Mouse (Mus musculus) fibroblast of lung, adult 2 months (primary cell): ENCODE measurements around the gene Pnpla3.
A peak's percentile ranks its signal among the peaks of the same experiment; 100 is the strongest.
"Not testable (repeated sequence)": the region's sequence is repeated elsewhere in the genome, so short reads cannot be mapped to it uniquely, and the experiment has no call there.

Experiments used
- DNase-seq: peaks from one replicate; pipeline ENCODE4 v3.0.0-alpha.2; 2011; ENCODE audit warnings: low read depth

The Pnpla3 gene

GRCm38 (mm10) chr15:84167600-84167999 is at the start of gene Pnpla3:
Pnpla3 (plus strand) TSS chr15:84167837.
- DNase-seq: peak; percentile 79

DNA sequence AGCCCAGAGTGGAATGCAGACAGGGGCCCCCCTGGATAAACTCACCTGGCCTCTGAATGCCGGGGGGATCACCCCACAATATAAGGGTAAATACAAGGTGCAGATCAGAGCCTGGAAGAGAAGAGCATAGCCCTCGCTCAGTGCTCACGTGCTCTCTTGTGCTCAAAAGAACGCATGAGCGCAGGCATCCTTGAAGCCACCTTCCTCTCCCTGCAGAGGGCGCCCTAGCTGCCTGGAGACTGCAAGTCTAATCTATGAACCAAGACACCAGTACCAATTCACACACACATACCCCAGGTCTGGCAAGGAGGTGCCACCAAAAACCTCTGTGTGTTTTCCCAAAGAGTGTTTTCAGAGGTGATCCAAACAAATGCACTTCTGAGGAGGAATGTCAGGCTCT is 47.0 kb upstream of the Pnpla3 start:
- no peak for DNase-seq

DNA sequence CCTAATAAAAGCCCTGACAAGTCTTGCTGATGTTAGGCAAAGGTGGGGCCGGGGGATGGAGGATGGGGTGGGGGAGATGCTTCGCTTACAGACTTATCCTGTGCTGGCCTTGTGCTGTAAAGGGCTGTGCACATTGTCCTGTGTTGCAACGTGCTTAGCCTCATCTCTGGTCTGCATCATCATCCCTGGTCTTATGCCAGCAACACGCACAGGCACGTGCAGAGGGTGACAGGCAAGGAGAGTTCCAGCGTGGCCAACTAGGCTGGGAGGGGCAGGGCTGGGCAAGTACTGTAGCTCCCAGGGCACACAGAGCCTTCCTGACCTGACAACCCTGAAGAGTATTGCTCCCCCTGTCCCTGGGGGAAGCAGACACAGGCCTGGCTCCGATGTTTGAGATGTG is 46.6 kb upstream of the Pnpla3 start:
- DNase-seq: no peak

- no peak for DNase-seq
Observed at GRCm38 (mm10) chr15:84123075-84123474, 44.6 kb upstream of the Pnpla3 start, which contains the start of gene Pnpla5. Pnpla5 (minus strand) TSS chr15:84123175.

GRCm38 (mm10) chr15:84124086-84124485 is 43.6 kb upstream of the Pnpla3 start:
- no peak for DNase-seq

GRCm38 (mm10) chr15:84126447-84126846 is 41.2 kb upstream of the Pnpla3 start:
- no peak for DNase-seq

- no peak for DNase-seq
Observed at GRCm38 (mm10) chr15:84126871-84127270, 40.8 kb upstream of the Pnpla3 start.

DNA sequence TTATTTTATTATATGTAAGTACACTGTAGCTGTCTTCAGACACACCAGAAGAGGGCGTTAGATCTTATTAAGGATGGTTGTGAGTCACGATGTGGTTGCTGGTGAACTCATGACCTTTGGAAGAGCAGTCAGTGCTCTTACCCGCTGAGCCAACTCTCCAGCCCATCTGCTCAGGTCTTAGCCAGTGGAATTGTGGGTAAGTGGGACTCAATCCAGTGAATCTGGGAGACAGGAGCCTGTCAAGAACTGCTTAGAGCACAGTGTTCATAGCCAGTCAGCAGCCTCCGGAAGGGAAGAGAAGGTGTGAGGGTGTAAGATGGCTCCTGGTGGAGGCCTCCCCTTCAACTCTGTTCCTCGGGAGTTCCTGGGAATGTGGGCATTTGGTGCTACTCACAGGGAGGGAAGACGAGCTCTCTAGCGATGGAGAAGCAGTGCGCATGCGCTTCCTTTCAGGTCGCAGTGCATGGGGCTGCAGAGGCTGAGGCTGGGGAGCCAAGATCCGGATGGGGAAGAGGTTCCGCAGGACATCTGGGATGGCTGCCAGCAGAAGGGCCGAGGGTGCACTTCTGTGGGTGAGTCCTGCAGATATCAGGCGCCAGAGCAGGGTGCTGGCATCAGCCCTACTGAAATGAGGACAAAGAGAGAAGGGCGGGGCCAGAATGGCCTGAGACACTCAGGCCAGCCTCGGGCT is 36.4 kb upstream of the Pnpla3 start:
- no peak for DNase-seq

DNA sequence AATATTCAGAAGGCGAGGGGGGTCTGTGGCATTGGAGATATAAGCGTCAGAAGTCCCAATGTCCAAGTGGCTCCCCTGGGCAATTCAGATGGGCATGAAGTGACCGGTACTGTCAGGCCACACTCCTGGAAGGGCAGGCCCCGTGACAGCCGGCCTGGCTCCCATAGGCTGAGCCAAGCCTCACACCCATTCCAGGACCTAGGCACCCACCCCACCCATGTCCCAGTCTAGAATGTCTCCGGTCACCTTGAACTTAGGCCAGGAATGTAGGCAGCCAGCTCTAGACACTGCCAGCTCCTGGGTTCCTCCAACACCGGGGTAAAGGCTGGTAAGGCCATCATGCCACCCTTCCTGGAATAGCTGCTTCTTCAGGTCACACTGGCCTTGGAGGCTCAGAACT is 35.7 kb upstream of the Pnpla3 start:
- DNase-seq: no peak

DNA sequence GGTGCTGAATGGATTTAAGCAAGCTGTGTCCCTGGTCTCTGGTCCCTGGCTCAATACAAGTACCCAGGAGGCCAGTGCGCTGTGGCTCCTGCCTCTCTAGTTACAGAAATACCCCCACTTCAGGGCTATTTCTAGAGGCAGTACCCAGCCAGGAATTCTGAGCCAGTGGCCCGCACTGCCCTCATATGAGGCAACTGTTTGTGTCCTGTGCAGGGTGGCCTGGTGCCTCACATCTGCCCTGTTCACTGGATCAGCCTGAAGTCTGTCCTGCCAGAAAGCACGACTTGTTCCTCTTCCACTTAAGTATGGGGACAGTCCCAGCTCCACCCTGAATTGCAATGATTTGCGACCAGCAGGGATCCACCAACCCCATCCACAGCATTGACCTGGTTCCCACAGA is 34.2 kb upstream of the Pnpla3 start:
- DNase-seq: no peak

GRCm38 (mm10) chr15:84135472-84135871 is 32.2 kb upstream of the Pnpla3 start:
- DNase-seq: peak; percentile 6

- DNase-seq: no peak
Observed at GRCm38 (mm10) chr15:84136473-84137415, 30.9 kb upstream of the Pnpla3 start.

DNA sequence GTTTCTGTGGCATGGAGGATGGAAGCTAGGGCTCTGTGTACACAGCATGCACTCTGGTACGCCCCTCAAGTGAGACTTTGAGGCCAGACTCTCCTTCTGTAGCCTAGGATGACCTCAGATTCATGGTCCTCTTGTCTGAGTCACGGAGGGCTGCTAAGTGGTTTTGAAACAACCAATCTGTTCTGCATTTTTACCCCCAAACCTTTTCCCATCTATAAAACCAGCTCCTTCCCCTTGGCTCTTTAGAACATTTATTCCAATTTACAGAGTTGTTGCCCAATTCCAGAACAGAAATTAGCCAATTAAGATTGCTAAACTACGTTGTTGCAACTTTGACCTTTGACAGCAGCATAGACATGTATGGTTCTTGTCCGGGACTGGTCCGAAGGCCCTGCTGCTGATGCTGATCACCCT is 28.0 kb upstream of the Pnpla3 start:
- DNase-seq: no peak

GRCm38 (mm10) chr15:84140109-84140508 is 27.5 kb upstream of the Pnpla3 start:
- no peak for DNase-seq

GRCm38 (mm10) chr15:84140929-84141328 is 26.7 kb upstream of the Pnpla3 start:
- no peak for DNase-seq

GRCm38 (mm10) chr15:84156158-84156557 is 11.5 kb upstream of the Pnpla3 start:
- DNase-seq: no peak

DNA sequence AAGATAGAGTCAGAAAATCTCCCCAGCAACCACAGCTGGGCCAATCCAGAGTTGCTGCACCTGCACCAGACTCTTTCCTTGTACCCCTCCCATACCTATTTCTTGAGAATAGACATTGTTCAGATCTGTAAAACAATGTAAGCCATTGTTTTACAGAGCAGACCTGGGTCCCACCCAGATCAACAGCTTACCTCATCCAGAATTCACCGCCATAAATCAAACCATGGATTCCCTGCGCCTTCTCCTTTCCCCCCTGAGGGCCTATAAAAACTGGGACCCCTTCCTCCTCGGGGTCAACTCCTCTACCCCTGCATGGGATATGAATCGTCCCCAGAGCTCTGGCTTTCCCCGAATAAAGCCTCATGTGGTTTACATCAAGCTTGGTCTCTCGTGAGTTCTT is 10.1 kb upstream of the Pnpla3 start:
- not testable (repeated sequence) for DNase-seq

DNA sequence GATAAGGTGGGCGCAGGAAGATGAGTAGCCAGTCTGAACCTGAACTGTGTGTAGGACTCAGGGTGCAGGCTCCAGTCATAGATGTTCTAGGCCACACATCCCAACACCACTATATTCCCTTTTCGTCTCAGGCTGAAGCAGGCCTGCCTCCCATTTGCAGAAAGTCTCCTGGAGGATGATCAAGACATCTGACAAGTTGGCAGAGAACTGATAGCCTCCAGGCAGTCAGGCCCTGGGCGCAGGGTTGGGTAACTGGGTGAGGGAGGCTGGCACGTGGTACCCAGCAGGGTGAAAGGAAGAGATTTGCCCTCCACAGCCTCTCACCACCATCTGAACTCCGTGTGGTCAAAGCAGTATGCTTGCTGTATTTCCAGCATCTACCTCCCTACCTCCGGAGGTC is 5.8 kb upstream of the Pnpla3 start:
- DNase-seq: no peak

GRCm38 (mm10) chr15:84166818-84167217 is 819 bp upstream of the Pnpla3 start:
- DNase-seq: no peak

DNA sequence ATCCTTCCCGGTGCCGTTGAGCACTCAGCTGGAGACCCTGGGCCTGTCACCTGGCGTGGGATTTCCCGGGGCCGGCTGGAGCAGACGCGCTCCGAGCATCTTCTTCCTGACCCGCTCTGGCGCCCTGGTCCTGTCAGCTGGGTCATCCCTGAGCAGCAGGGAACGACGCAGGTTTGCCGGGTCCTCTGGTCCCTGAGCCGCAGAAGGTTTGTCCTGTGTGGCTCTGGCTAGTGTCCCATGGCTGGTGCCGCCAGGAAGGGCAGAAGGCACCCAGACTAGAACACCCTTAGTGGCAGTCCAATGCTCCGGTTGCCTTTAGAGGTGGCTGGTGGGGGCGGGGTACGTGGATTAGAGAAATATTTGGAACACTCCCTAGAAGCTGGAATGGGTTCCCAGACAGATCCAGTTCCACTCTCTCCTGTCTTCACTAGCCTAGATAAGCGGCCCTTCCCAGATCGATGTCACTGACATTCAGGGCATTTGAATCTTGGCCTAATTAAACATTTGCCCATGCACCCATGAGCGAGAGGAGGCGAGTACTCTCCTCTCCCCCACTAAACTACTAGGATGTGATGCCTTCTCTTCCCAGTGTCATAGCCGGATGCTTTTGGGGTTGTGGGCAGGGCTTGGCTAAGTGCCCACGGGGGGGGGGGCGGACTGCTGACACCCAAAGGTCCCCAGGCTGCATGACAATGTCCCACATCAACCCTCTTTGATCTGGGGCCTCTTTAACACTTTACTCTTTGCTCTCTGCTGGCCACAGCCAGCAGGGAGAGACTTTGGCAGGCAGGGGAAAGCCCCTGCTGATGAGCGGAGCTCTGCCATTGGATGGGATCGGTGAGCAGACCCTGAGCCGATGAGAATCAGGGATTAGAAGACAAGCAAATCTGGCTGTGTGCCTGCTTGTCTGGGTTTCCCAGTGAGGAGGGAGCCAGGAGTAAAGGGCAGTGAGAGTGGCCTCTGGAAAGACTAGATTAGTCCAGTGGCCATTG is 829 bp downstream of the Pnpla3 start:
- no peak for DNase-seq

- no peak for DNase-seq
Observed at GRCm38 (mm10) chr15:84169511-84169910, 1.9 kb downstream of the Pnpla3 start.

- no peak for DNase-seq
Observed at GRCm38 (mm10) chr15:84171166-84171565, 3.5 kb downstream of the Pnpla3 start.
